Mouse (Mus musculus) kidney, adult 2 months (tissue): Measurements from ENCODE around the gene Lsm6. TPM values are rescaled to one million over a fixed set of nuclear protein-coding genes. Genes with fewer than 3 reads are reported as not detected.

Source experiments
- DNase-seq: peaks from one replicate; pipeline ENCODE4 v3.0.0; 2021
- H3K27ac ChIP-seq: fragments of 200-500 bp; 2 replicates; pipeline ENCODE4 v1.5.1; 2012; ENCODE audit warnings: low read depth, low read length, control low read depth, inconsistent platforms; ENCODE audit not compliant: insufficient read depth
- H3K27me3 ChIP-seq: fragments of 200-500 bp; replicated peaks from 2 replicates; pipeline ENCODE4 v1.6.1; 2012; ENCODE audit warnings: mild to moderate bottlenecking, moderate library complexity, low read length, inconsistent platforms; ENCODE audit not compliant: control insufficient read depth, insufficient read depth
- H3K36me3 ChIP-seq: fragments of 200-500 bp; 2 replicates; pipeline ENCODE4 v1.6.1; 2012; ENCODE audit warnings: mild to moderate bottlenecking, moderate library complexity, low read length, inconsistent platforms; ENCODE audit not compliant: control insufficient read depth, insufficient read depth
- H3K4me1 ChIP-seq: fragments of 200-500 bp; 2 replicates; pipeline ENCODE4 v1.6.1; 2011; ENCODE audit warnings: low read length; ENCODE audit not compliant: control insufficient read depth, insufficient read depth
- H3K4me3 ChIP-seq: fragments of 200-500 bp; 2 replicates; pipeline ENCODE4 v1.5.1; 2011; ENCODE audit warnings: mild to moderate bottlenecking, low read depth, low read length, control low read depth; ENCODE audit not compliant: insufficient read depth
- CTCF ChIP-seq: fragments of 200-500 bp; conservative IDR thresholded peaks from 2 replicates; pipeline ENCODE4 v1.5.1; 2011; ENCODE audit warnings: low read depth, mild to moderate bottlenecking, control low read depth, low read length, moderate library complexity, mixed read lengths; ENCODE audit not compliant: insufficient read depth, insufficient read length
- POLR2A ChIP-seq: fragments of 200-500 bp; IDR thresholded peaks from one replicate; pipeline ENCODE4 v1.6.1; 2011; ENCODE audit warnings: low read depth, low read length, control low read depth
- WGBS: fragments of 180-500 bp; shearing (Covaris S2); methylation state at CpG from one replicate; pipeline ENCODE4 v1.1.7; 2018; 5-methylcytosine and 5-hydroxymethylcytosine counted together
- polyA plus RNA-seq: library from polyadenylated mRNA; depleted of rRNA; stranded (reverse); fragments of >200 nt; gene quantifications from 2 replicates; pipeline ENCODE4 v1.2.3, GENCODE M21; 2012; rRNA removed

Lsm6 gene
- polyA plus RNA-seq, 1 experiment, result 19.6 TPM

DNA sequence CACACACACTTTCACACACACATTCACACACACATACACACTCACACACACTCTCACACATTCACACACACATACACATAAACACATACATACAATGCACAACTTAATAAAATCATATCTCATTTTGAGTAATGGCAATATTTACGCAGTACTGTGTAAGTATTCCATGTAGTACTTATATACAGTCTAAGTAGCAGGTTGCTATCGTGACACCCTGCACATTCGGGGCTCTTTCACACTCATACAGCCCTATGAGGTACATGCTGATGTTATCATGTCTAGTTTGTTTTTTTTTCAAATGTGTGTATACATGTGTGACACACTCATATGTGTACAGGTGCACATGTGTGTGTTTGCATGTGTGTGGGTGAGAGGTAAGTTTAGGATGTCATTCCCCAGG is 50.4 kb downstream of the Lsm6 start:
- Histone ChIP-seq H3K4me1 (no peaks in the 10 kb centered on the region), H3K27ac (no peak overlapping the region), H3K27me3 (no peaks in the 10 kb centered on the region), H3K4me3 (no peak overlapping the region), H3K36me3 (no peaks in the 10 kb centered on the region)
- WGBS, result 89% methylated on average over 3 of the region's 3 CpGs
- no peak for TF ChIP-seq POLR2A
- TF ChIP-seq CTCF, result no peak
- DNase-seq, result no peak

DNA sequence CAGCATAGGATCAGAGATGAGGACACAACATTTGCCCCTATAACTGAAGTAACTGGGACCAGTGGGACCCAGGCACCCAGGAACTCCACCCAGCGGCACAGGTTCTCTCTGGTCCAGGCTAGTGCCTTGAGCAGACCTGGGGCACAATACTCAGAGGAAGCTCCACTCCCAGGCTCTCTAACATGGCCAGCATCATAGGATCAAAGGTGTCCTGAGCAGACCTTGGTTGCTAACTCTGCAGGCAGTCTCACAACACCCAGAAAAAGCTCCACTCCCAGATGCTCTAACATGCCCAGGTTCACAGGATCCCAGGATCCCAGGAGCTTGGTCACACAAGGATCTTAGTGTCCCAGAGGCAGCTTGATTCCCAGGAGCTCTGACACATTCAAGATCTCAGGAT is 55.4 kb downstream of the Lsm6 start:
- TF ChIP-seq POLR2A (no peak), CTCF (no peak)
- Histone ChIP-seq H3K4me3 (no peak overlapping the region), H3K27me3 (no peaks in the 10 kb centered on the region), H3K36me3 (no peaks in the 10 kb centered on the region), H3K27ac (no peak overlapping the region), H3K4me1 (no peaks in the 10 kb centered on the region)
- 92% methylated on average over 1 of the region's 1 CpGs for WGBS
- no peak for DNase-seq

GRCm38 (mm10) chr8:78764976-78765375 is 56.0 kb downstream of the Lsm6 start:
- TF ChIP-seq CTCF (no peak), POLR2A (no peak)

GRCm38 (mm10) chr8:78759139-78759538 is 61.8 kb downstream of the Lsm6 start:
- no peak for DNase-seq
- Histone ChIP-seq H3K4me1 (no peaks in the 10 kb centered on the region), H3K27ac (no peak overlapping the region), H3K27me3 (no peaks in the 10 kb centered on the region), H3K36me3 (no peaks in the 10 kb centered on the region), H3K4me3 (no peak overlapping the region)
- TF ChIP-seq POLR2A (no peak), CTCF (no peak)

More at GRCm38 (mm10) chr8:78764976-78765375, 56.0 kb downstream of the Lsm6 start:
- no peak overlapping the region for H3K27ac ChIP-seq
- H3K36me3 ChIP-seq, result no peaks in the 10 kb centered on the region
- H3K4me3 ChIP-seq, result no peak overlapping the region
- no peaks in the 10 kb centered on the region for H3K4me1 ChIP-seq
- DNase-seq, result no peak
- H3K27me3 ChIP-seq, result no peaks in the 10 kb centered on the region

DNA sequence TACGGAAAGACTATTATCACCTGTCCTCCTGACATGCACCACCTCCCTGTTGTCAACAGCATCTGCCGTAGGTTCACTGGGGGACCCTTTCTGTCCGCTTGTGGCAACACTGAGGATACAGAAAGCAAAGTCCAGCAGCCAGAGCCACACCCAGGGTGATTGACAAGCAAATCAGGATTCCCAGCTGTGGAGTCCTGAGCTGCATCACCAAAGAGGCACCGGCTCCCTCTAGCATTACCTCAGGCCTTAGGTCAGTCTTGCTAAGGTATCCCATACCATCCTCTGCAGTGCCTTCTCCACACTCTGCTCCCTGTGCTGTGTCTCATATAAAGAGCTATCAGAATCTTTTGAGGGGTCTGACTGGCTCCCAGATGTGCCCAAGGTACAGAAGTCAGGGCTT is 66.0 kb downstream of the Lsm6 start:
- TF ChIP-seq CTCF (no peak), POLR2A (no peak)
- no peaks in the 10 kb centered on the region for H3K27me3 ChIP-seq
- no peaks in the 10 kb centered on the region for H3K36me3 ChIP-seq
- WGBS, result 91% methylated on average over 4 of the region's 4 CpGs
- no peak overlapping the region for H3K27ac ChIP-seq
- no peak overlapping the region for H3K4me3 ChIP-seq
- no peaks in the 10 kb centered on the region for H3K4me1 ChIP-seq
- no peak for DNase-seq

Other genes with a start within 250 kb of the Lsm6 start
- gene Zfp827, start 207.3 kb upstream of the Lsm6 start, polyA plus RNA-seq, result 9.6 and 11.4 TPM in 2 replicates